Mouse (Mus musculus) MEL (cell line): Measurements from ENCODE around the gene Kalrn.

Experiments
- BHLHE40 ChIP-seq: IDR thresholded peaks from 2 replicates; pipeline ENCODE4 v1.6.1; 2012; ENCODE audit warnings: low read depth, mild to moderate bottlenecking, inconsistent platforms, low read length, improper control_type of control experiment, borderline replicate concordance
- CHD1 ChIP-seq: IDR thresholded peaks from 2 replicates; pipeline ENCODE4 v1.6.1; 2012; ENCODE audit warnings: low read depth, mild to moderate bottlenecking, inconsistent platforms, low read length, improper control_type of control experiment
- CTCF ChIP-seq, 3 experiments: IDR thresholded peaks in 2 of 3; conservative IDR thresholded peaks in 1 of 3; 2 replicates each; pipeline ENCODE4 v1.5.1; 2011 to 2012; ENCODE audit warnings: low read length in 3 of 3, low read depth in 2 of 3, mild to moderate bottlenecking in 2 of 3, improper control_type of control experiment in 1 of 3, inconsistent platforms in 1 of 3, mixed read lengths in 1 of 3, moderate library complexity in 1 of 3; ENCODE audit not compliant: control insufficient read depth in 1 of 3, insufficient read depth in 1 of 3, poor library complexity in 1 of 3, severe bottlenecking in 1 of 3
- E2F4 ChIP-seq: IDR thresholded peaks from 2 replicates; pipeline ENCODE4 v1.6.1; 2011; ENCODE audit warnings: low read depth, low read length, improper control_type of control experiment, borderline replicate concordance
- MAX ChIP-seq: IDR thresholded peaks from 2 replicates; pipeline ENCODE4 v1.6.1; 2011; ENCODE audit warnings: low read length, improper control_type of control experiment
- NELFE ChIP-seq: IDR thresholded peaks from 2 replicates; pipeline ENCODE4 v1.6.1; 2011; ENCODE audit warnings: low read depth, low read length, improper control_type of control experiment
- POLR2A ChIP-seq, 2 experiments: IDR thresholded peaks; 2 replicates each; pipeline ENCODE4 v1.6.1; 2011 to 2012; ENCODE audit warnings: low read length in 2 of 2, mild to moderate bottlenecking in 2 of 2, control low read depth in 1 of 2, improper control_type of control experiment in 1 of 2, low read depth in 1 of 2, moderate library complexity in 1 of 2; ENCODE audit not compliant: control insufficient read depth in 1 of 2, insufficient read depth in 1 of 2, poor library complexity in 1 of 2
- UBTF ChIP-seq: IDR thresholded peaks from 2 replicates; pipeline ENCODE4 v1.6.1; 2012; ENCODE audit warnings: low read depth, mild to moderate bottlenecking, inconsistent platforms, low read length, improper control_type of control experiment, moderate library complexity, borderline replicate concordance; ENCODE audit not compliant: insufficient read depth
- ZKSCAN1 ChIP-seq: IDR thresholded peaks from 2 replicates; pipeline ENCODE4 v1.6.1; 2012; ENCODE audit warnings: low read depth, mild to moderate bottlenecking, inconsistent platforms, low read length, improper control_type of control experiment, moderate library complexity
- ZNF384 ChIP-seq: IDR thresholded peaks from 2 replicates; pipeline ENCODE4 v1.6.1; 2012; ENCODE audit warnings: low read depth, mild to moderate bottlenecking, inconsistent platforms, low read length, improper control_type of control experiment

DNA sequence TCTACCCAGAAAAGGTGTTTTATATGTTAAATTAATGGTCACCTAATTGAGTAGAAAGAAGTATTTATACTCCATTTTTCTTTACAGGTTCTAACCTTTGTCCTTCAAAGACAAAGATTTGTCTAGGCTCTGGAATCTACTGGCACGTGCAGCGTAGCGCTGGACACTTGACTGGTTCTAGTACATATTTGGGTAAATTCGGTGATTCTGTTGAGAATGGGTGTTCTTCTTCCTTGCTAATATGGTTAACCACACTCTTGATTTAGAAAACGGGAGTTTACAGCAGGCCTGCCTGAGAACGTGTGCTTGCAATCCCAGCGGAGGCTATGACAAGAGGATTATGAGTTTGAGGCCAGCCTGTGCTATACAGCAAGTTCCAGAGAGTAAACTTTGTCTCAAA is 86.1 kb downstream of the Kalrn start:
- TF ChIP-seq POLR2A (IDR thresholded peaks at IDR 0.05; ENCODE audit: control insufficient read depth in 1 of 2, insufficient read depth in 1 of 2, low read depth in 1 of 2, low read length in 2 of 2, poor library complexity in 1 of 2) (no peak), CTCF (IDR thresholded peaks at IDR 0.05 in 2 of 3, conservative IDR thresholded peaks at IDR 0.05 in 1 of 3; ENCODE audit: control insufficient read depth in 1 of 3, insufficient read depth in 1 of 3, low read depth in 2 of 3, low read length in 3 of 3, poor library complexity in 1 of 3, severe bottlenecking in 1 of 3) (no peak), MAX (no peak), CHD1 (no peak), ZNF384 (no peak), NELFE (no peak), E2F4 (no peak), BHLHE40 (no peak), UBTF (no peak), ZKSCAN1 (no peak)
